Mouse (Mus musculus) neural tube, embryonic 14.5 days (tissue): Measurements from ENCODE around the gene Dzank1. TPM values are rescaled to one million over a fixed set of nuclear protein-coding genes. Genes with fewer than 3 reads are reported as not detected.

Source experiments
- ATAC-seq: fragments of 200-750 bp; cut with Nextera tagmentation; 2 replicates; pipeline ENCODE4 v1.8.0; 2017; ENCODE audit warnings: low read depth, mild to moderate bottlenecking, moderate TSS enrichment, moderate library complexity
- H3K27ac ChIP-seq: fragments of 300-500 bp; sonication (generic); 2 replicates; pipeline ENCODE4 v1.5.1; 2014; ENCODE audit warnings: low read depth, mild to moderate bottlenecking, control low read depth, low read length, moderate library complexity, mixed read lengths
- H3K27me3 ChIP-seq: fragments of 300-500 bp; sonication (generic); 2 replicates; pipeline ENCODE4 v1.6.1; 2014; ENCODE audit warnings: low read length; ENCODE audit not compliant: control insufficient read depth, insufficient read depth
- H3K36me3 ChIP-seq: fragments of 300-500 bp; sonication (generic); 2 replicates; pipeline ENCODE4 v1.6.1; 2014; ENCODE audit warnings: low read length, mixed read lengths; ENCODE audit not compliant: control insufficient read depth, insufficient read depth
- H3K4me1 ChIP-seq: fragments of 300-500 bp; sonication (generic); 2 replicates; pipeline ENCODE4 v1.6.1; 2014; ENCODE audit warnings: low read length; ENCODE audit not compliant: control insufficient read depth, insufficient read depth
- H3K4me2 ChIP-seq: fragments of 300-500 bp; sonication (generic); 2 replicates; pipeline ENCODE4 v1.6.1; 2014; ENCODE audit warnings: mild to moderate bottlenecking, low read depth, low read length, control low read depth
- H3K4me3 ChIP-seq: fragments of 300-500 bp; sonication (generic); 2 replicates; pipeline ENCODE4 v1.5.1; 2014; ENCODE audit warnings: low read depth, low read length, control low read depth, mixed read lengths
- H3K9ac ChIP-seq: fragments of 300-500 bp; sonication (generic); replicated peaks from 2 replicates; pipeline ENCODE4 v1.6.1; 2014; ENCODE audit warnings: low read depth, mild to moderate bottlenecking, control low read depth, low read length, mixed read lengths
- H3K9me3 ChIP-seq: fragments of 300-500 bp; sonication (generic); 2 replicates; pipeline ENCODE4 v1.6.1; 2016; ENCODE audit warnings: low read length; ENCODE audit not compliant: control insufficient read depth
- WGBS: fragments of 180-500 bp; shearing (Covaris S2); extraction: QIAGEN DNeasy Blood & Tissue Kit; methylation state at CpG from one replicate; pipeline ENCODE4 v1.1.7; 2014; 5-methylcytosine and 5-hydroxymethylcytosine counted together
- polyA plus RNA-seq: library from polyadenylated mRNA; unstranded; fragments of >200 nt; fragmentation: Nextera tagmentation; extraction: Ambion mirVana; gene quantifications from 2 replicates; pipeline ENCODE4 v1.2.1, GENCODE M21; 2014

Gene Dzank1
- polyA plus RNA-seq, 1 experiment from 2014 or later = 23.9 TPM

- Histone ChIP-seq H3K9me3 (no peaks in the 10 kb centered on the region), H3K27ac (no peak overlapping the region), H3K27me3 (no peaks in the 10 kb centered on the region), H3K4me1 (no peaks in the 10 kb centered on the region), H3K4me2 (no peak overlapping the region), H3K9ac (no peak overlapping the region), H3K4me3 (no peak overlapping the region), H3K36me3 (no peaks in the 10 kb centered on the region)
- WGBS = 93% methylated on average over 5 of the region's 5 CpGs
- no peak for ATAC-seq
Observed at GRCm38 (mm10) chr2:144489342-144489741, 37.9 kb downstream of the Dzank1 start.

- no peaks in the 10 kb centered on the region for H3K9me3 ChIP-seq
- H3K4me1 ChIP-seq = no peaks in the 10 kb centered on the region
- H3K27ac ChIP-seq = peak overlapping the region; percentile 28
- H3K4me2 ChIP-seq = no peak overlapping the region
- no peak overlapping the region for H3K4me3 ChIP-seq
- H3K9ac ChIP-seq = no peak overlapping the region
- no peaks in the 10 kb centered on the region for H3K36me3 ChIP-seq
- WGBS = 63% methylated on average over 6 of the region's 6 CpGs
- peak; percentile 80; the same call in 1 of the 2 replicates for ATAC-seq
- no peaks in the 10 kb centered on the region for H3K27me3 ChIP-seq
Observed at GRCm38 (mm10) chr2:144487476-144487875, 39.7 kb downstream of the Dzank1 start.

GRCm38 (mm10) chr2:144485439-144485838 is 41.8 kb downstream of the Dzank1 start:
- no peaks in the 10 kb centered on the region for H3K9me3 ChIP-seq
- ATAC-seq = no peak
- H3K4me2 ChIP-seq = no peak overlapping the region
- H3K27me3 ChIP-seq = no peaks in the 10 kb centered on the region
- WGBS = 91% methylated on average over 7 of the region's 7 CpGs
- H3K4me1 ChIP-seq = no peaks in the 10 kb centered on the region
- 0 out of 2 replicates have a peak, but pooled peaks cover 10% of the 10 kb centered on the region for H3K36me3 ChIP-seq
- no peak overlapping the region for H3K27ac ChIP-seq
- H3K9ac ChIP-seq = no peak overlapping the region
- H3K4me3 ChIP-seq = no peak overlapping the region

DNA sequence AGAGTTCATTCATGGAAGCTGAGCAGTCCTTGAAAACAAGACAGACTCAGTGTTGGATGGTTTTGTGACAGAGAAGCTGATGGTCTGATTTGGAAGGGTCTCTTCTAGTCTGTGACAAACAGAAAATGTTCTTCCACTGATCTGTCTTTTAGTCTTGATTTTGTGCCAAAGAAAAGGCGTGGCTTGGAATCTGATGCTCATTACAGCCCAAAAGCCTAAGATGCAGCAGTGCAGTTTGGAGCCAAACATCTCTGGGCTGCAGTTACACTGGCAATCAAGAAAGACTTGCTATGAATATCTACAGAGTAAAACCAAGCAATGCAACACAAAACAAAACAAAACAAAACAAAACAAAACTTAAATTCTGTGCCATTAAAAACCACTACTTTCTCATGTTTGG is 43.1 kb downstream of the Dzank1 start:
- Histone ChIP-seq H3K4me1 (no peaks in the 10 kb centered on the region), H3K27ac (no peak overlapping the region), H3K4me3 (no peak overlapping the region), H3K9me3 (no peaks in the 10 kb centered on the region), H3K4me2 (no peak overlapping the region), H3K9ac (no peak overlapping the region), H3K27me3 (no peaks in the 10 kb centered on the region), H3K36me3 (0 out of 2 replicates have a peak, but pooled peaks cover 10% of the 10 kb centered on the region)
- WGBS = 80% methylated on average over 1 of the region's 1 CpGs
- no peak for ATAC-seq

DNA sequence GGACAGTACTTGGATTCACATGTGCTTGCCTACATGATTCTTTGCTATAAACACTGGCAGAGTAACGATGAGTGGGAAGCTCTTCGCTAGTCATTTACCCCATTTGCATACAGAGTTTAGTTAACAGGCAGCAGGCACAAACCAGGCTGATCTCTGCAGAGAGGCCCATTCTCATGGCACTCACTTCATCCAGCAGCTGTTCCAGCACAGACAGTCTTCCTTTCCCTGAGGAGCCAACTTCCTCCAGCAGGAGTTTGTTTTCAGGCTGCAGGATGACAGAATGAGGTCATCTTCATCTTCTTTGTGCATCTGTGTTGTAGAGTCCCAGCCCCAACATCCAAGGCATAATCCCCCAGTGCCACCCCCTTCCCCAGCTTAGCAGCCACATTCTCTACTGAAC is 47.8 kb downstream of the Dzank1 start:
- Histone ChIP-seq H3K4me3 (no peak overlapping the region), H3K9me3 (no peaks in the 10 kb centered on the region), H3K4me1 (no peaks in the 10 kb centered on the region), H3K36me3 (peaks cover 14% of the 10 kb centered on the region), H3K27me3 (no peaks in the 10 kb centered on the region), H3K4me2 (no peak overlapping the region), H3K27ac (no peak overlapping the region), H3K9ac (no peak overlapping the region)
- 93% methylated on average over 2 of the region's 2 CpGs for WGBS
- ATAC-seq = no peak

DNA sequence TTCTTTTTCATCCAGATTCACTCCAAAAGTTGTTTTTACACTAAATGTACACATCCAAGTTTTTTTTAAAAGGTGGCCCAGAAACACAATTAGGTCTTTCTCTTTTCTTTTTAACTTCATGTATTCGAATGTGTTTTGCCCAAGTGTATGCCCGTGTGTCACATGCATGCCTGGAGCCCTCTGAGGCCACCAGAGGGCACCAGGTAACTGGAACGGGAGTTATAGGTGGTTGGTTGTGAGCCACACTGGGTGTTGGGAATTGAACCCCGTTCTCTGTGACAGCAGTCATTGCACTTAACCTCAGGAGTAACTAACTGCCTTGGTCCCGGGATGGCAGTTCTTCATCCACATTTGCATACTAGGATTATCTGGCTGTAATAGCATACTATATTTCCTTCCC is 60.0 kb downstream of the Dzank1 start:
- ATAC-seq = no peak
- H3K27me3 ChIP-seq = no peaks in the 10 kb centered on the region
- no peak overlapping the region for H3K4me3 ChIP-seq
- H3K4me2 ChIP-seq = no peak overlapping the region
- no peak overlapping the region for H3K27ac ChIP-seq
- no peaks in the 10 kb centered on the region for H3K36me3 ChIP-seq
- no peak overlapping the region for H3K9ac ChIP-seq
- WGBS = 73% methylated on average over 5 of the region's 5 CpGs
- no peaks in the 10 kb centered on the region for H3K9me3 ChIP-seq
- H3K4me1 ChIP-seq = no peaks in the 10 kb centered on the region

DNA sequence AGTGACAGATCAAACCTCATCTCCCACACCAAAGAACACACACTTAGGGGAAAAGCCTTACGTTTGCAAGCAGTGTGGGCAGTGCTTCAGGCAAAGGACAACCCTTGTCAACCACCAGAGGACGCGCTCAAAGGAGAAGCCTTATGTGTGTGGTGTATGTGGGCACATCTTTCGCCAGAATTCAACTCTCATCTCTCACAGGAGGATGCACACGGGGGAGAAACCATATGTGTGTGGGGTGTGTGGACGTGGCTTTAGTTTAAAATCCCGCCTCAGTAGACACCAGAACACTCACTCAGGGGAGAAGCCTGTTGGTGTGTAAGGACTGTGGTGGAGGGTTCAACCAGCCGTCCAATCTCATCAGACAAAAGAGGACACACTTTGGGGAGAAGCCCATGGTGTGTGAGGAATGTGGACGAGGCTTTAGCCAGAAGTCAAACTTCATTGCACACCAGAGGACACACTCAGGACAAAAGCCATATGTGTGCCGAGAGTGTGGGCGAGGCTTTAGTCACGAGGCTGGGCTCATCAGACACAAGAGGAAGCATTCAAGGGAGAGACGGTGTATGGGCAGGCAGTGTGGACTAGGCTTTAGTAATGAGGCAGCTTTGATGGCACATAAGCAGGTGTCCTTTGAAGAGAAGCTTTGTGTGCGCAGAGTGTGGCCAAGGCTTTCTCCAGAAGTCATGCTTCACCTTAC is 61.2 kb downstream of the Dzank1 start:
- 84% methylated on average over 14 of the region's 14 CpGs for WGBS
- ATAC-seq = no peak
- Histone ChIP-seq H3K4me3 (no peak overlapping the region), H3K36me3 (no peaks in the 10 kb centered on the region), H3K4me1 (no peaks in the 10 kb centered on the region), H3K27ac (no peak overlapping the region), H3K9me3 (no peaks in the 10 kb centered on the region), H3K27me3 (no peaks in the 10 kb centered on the region), H3K4me2 (no peak overlapping the region), H3K9ac (no peak overlapping the region)

- no peaks in the 10 kb centered on the region for H3K36me3 ChIP-seq
- no peak overlapping the region for H3K9ac ChIP-seq
- ATAC-seq = no peak
- 79% methylated on average over 9 of the region's 9 CpGs for WGBS
- H3K4me1 ChIP-seq = no peaks in the 10 kb centered on the region
- H3K9me3 ChIP-seq = no peaks in the 10 kb centered on the region
- no peak overlapping the region for H3K4me2 ChIP-seq
- no peaks in the 10 kb centered on the region for H3K27me3 ChIP-seq
- H3K27ac ChIP-seq = no peak overlapping the region
- no peak overlapping the region for H3K4me3 ChIP-seq
Observed at GRCm38 (mm10) chr2:144464799-144465760, 62.1 kb downstream of the Dzank1 start.

GRCm38 (mm10) chr2:144464182-144464581 is 63.0 kb downstream of the Dzank1 start:
- H3K9me3 ChIP-seq = no peaks in the 10 kb centered on the region
- 0 out of 2 replicates have a peak, but pooled peaks cover 2% of the 10 kb centered on the region for H3K4me1 ChIP-seq
- H3K36me3 ChIP-seq = no peaks in the 10 kb centered on the region
- H3K9ac ChIP-seq = no peak overlapping the region
- no peak for ATAC-seq
- no peak overlapping the region for H3K27ac ChIP-seq
- WGBS = 80% methylated on average over 7 of the region's 7 CpGs
- H3K27me3 ChIP-seq = no peaks in the 10 kb centered on the region
- H3K4me2 ChIP-seq = no peak overlapping the region
- no peak overlapping the region for H3K4me3 ChIP-seq
